Mouse (Mus musculus) forebrain, embryonic 12.5 days (tissue): ENCODE measurements around the gene D230025D16Rik. TPM values are rescaled to one million over a fixed set of nuclear protein-coding genes. Genes with fewer than 3 reads are reported as not detected.
A peak's percentile ranks its signal among the peaks of the same experiment; 100 is the strongest.
"Not testable (repeated sequence)": the region's sequence is repeated elsewhere in the genome, so short reads cannot be mapped to it uniquely, and the experiment has no call there.

ENCODE experiments used
- ATAC-seq: fragments of 200-750 bp; cut with Nextera tagmentation; 2 replicates; pipeline ENCODE4 v1.8.0; 2017; ENCODE audit warnings: moderate TSS enrichment; ENCODE audit not compliant: low FRiP score
- H3K27ac ChIP-seq: fragments of 300-500 bp; sonication (generic); 2 replicates; pipeline ENCODE4 v1.5.1; 2016; ENCODE audit warnings: mild to moderate bottlenecking
- H3K27me3 ChIP-seq: fragments of 300-500 bp; sonication (generic); 2 replicates; pipeline ENCODE4 v1.6.1; 2016; ENCODE audit warnings: mild to moderate bottlenecking
- H3K36me3 ChIP-seq: fragments of 300-500 bp; sonication (generic); replicated peaks from 2 replicates; pipeline ENCODE4 v1.6.1; 2016; ENCODE audit warnings: mild to moderate bottlenecking
- H3K4me1 ChIP-seq: fragments of 300-500 bp; sonication (generic); 2 replicates; pipeline ENCODE4 v1.6.1; 2016
- H3K4me2 ChIP-seq: fragments of 300-500 bp; sonication (generic); 2 replicates; pipeline ENCODE4 v1.6.1; 2016; ENCODE audit warnings: mild to moderate bottlenecking, moderate library complexity
- H3K4me3 ChIP-seq: fragments of 300-500 bp; sonication (generic); replicated peaks from 2 replicates; pipeline ENCODE4 v1.5.1; 2016; ENCODE audit warnings: mild to moderate bottlenecking
- H3K9ac ChIP-seq: fragments of 300-500 bp; sonication (generic); 2 replicates; pipeline ENCODE4 v1.6.1; 2016; ENCODE audit warnings: mild to moderate bottlenecking
- H3K9me3 ChIP-seq: fragments of 300-500 bp; sonication (generic); 2 replicates; pipeline ENCODE4 v1.6.1; 2016
- WGBS: fragments of 180-500 bp; shearing (Covaris S2); methylation state at CpG from one replicate; pipeline ENCODE4 v1.1.7; 2016; 5-methylcytosine and 5-hydroxymethylcytosine counted together
- polyA plus RNA-seq: library from polyadenylated mRNA; unstranded; fragments of >200 nt; fragmentation: Nextera tagmentation; extraction: Ambion mirVana; gene quantifications from 2 replicates; pipeline ENCODE4 v1.2.1, GENCODE M21; 2016

The D230025D16Rik gene
- polyA plus RNA-seq, 1 experiment from 2014 or later: 26.5 TPM

DNA sequence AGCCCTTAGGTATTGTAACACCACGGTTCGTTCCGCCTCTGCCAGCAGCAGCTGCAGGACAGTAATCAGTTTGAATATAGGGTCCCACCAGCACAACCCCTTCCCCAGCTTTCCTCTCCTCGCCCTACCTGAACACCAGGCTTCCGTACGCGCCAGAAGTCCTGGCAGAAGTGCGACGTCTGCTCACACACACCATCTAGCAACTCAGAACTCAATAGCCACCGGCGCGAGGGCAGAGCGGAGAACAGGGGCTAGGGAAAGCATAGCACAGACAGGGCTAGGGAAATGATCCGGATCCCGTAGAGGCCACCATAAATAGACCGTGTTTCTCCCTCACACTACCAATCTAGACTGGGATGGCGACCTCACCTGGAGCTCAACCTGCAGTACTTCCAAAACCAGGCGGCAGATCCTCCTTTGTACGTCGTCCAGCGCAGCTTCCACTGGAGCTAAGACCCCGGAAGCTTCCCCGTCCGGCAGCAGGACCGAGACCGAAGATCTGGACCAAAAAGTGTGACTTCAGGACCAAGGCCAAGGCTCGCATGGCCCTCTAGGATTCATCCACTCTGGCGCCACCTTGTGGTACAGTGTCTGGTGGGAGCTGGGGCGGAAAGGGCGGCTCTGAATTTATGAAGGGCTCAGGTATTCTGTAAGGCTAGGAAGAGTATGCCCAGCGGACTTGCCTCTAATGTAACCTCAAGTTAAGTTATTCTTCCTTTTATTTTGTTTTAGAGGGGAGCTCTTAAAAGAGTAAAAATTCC, 65.8 kb downstream of the D230025D16Rik start:
- Histone ChIP-seq H3K36me3 (peaks cover under 1% of the 10 kb centered on the region; the same call in 1 of the 2 replicates), H3K9ac (0 out of 2 replicates have a peak overlapping the region, but pooled peaks have one; percentile 61), H3K9me3 (no peaks in the 10 kb centered on the region), H3K27me3 (peaks cover 34% of the 10 kb centered on the region), H3K4me2 (peak overlapping the region; percentile 80), H3K4me1 (peaks cover 44% of the 10 kb centered on the region), H3K27ac (no peak overlapping the region), H3K4me3 (peak overlapping the region; percentile 54)
- ATAC-seq: no peak
- WGBS: 6% methylated on average over 31 of the region's 31 CpGs

DNA sequence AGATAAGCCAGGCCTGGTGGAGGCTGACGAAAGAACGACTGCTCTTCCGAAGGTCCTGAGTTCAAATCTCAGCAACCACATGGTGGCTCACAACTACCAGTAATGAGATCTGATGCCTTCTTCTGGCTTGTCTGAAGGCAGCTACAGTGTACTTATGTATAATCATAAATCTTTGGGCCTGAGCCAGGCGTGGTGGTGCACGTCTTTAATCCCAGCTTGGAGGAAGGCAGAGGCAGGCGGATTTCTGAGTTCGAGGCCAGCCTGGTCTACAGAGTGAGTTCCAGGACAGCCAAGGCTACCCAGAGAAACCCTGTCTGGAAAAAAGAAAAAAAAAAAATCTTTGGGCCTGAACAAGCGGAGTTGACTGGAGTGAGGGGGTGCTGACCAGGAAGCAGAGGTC, 66.4 kb downstream of the D230025D16Rik start:
- 86% methylated on average over 8 of the region's 8 CpGs for WGBS

DNA sequence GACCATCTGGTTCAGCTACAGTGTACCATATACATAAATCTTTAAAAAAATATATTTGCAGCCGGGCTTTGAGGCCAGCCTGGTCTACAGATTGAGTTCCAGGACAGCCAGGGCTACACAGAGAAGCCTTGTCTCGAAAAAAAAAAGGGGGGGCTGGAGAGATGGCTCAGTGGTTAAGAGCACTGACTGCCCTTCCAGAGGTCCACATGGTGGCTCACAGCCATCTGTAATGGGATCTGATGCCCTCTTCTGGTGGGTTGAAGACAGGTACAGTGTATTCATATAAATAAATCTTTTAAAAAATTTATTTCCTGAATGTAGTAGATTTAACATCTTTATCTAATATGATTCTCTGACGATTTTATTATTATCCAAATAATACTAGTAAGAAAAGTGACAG, 66.9 kb downstream of the D230025D16Rik start:
- H3K9me3 ChIP-seq, H3K4me2 ChIP-seq, H3K4me3 ChIP-seq, H3K36me3 ChIP-seq, H3K27ac ChIP-seq, ATAC-seq, H3K9ac ChIP-seq: not testable (repeated sequence)
- Histone ChIP-seq H3K4me1 (peaks cover 38% of the 10 kb centered on the region), H3K27me3 (peaks cover 34% of the 10 kb centered on the region)
- 65% methylated on average over 3 of the region's 3 CpGs for WGBS

More for the DNA sequence above, 66.4 kb downstream of the D230025D16Rik start:
- H3K4me3 ChIP-seq, H3K4me2 ChIP-seq, H3K9me3 ChIP-seq, H3K27ac ChIP-seq, ATAC-seq, H3K9ac ChIP-seq, H3K36me3 ChIP-seq: not testable (repeated sequence)
- H3K27me3 ChIP-seq: peaks cover 34% of the 10 kb centered on the region
- peaks cover 39% of the 10 kb centered on the region for H3K4me1 ChIP-seq

DNA sequence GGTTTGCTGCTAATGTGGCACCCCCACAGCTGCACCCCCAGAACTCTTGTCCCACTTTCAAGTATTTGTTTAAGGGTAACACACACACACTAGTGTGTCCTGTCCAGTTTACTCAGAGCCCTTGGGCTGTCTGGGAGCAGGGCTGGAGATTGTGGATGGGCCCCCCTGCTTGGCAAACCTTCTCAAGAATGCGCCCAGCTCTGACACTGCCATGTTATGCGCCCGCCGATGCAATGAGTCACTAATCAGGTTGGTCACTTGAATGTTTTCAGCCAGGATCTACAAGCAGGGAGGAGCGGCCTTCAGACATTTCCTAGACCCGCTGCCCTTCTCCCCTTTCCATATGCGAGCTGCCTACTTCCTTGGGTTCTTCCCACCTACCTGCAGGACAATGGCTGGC, 67.5 kb downstream of the D230025D16Rik start:
- Histone ChIP-seq H3K27ac (no peak overlapping the region), H3K4me3 (no peak overlapping the region), H3K36me3 (no peaks in the 10 kb centered on the region), H3K4me1 (peaks cover 36% of the 10 kb centered on the region), H3K9ac (no peak overlapping the region), H3K4me2 (no peak overlapping the region), H3K9me3 (no peaks in the 10 kb centered on the region), H3K27me3 (peaks cover 34% of the 10 kb centered on the region)
- no peak for ATAC-seq
- 82% methylated on average over 7 of the region's 7 CpGs for WGBS

DNA sequence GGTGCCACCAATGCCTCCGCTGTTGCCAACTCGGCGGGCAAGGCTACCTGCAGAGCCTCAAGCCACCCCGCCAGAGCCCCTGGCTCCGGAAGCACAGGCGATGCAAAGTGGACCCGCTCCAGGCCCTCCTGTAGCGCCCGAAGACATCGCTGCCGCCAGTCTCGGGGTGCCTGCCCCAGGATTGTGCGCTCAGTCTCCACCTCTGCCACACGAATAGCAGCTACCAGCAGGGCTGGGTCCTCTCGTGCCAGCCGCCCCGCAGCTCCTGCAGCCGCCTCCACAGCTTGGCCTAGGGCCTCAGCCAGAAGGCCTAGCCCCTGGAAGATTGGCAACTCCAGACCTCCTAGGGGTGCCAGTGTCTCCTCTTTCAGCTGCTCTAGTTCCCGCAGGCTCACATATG, 68.5 kb downstream of the D230025D16Rik start:
- Histone ChIP-seq H3K9ac (no peak overlapping the region), H3K4me1 (peaks cover 31% of the 10 kb centered on the region), H3K36me3 (no peaks in the 10 kb centered on the region), H3K27ac (no peak overlapping the region), H3K27me3 (peaks cover 34% of the 10 kb centered on the region), H3K4me3 (no peak overlapping the region), H3K4me2 (no peak overlapping the region), H3K9me3 (no peaks in the 10 kb centered on the region)
- WGBS: 78% methylated on average over 19 of the region's 19 CpGs
- no peak for ATAC-seq

DNA sequence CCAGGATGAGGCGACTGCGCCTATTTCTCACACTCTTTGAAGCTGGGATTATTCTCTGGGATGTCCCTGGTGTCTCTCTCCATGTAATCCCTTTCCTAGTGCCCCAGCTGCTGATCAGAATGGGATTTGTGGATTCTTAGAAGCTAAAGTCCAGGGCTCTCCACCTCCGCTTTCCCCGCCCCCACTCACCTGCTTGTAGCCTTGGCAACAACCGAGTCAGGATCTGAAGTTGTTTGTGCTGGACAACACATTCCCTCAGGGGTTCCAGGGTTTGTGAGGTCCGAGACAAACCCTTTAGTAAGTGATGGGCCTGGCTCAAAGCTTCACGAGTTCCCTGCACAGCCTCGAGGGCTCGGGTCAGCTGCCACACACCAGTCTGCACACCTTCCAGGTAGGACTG, 69.8 kb downstream of the D230025D16Rik start:
- Histone ChIP-seq H3K27me3 (peaks cover 33% of the 10 kb centered on the region), H3K4me2 (no peak overlapping the region), H3K4me3 (no peak overlapping the region), H3K9me3 (no peaks in the 10 kb centered on the region), H3K4me1 (peaks cover 31% of the 10 kb centered on the region), H3K27ac (no peak overlapping the region), H3K9ac (no peak overlapping the region), H3K36me3 (peaks cover 8% of the 10 kb centered on the region)
- 61% methylated on average over 9 of the region's 9 CpGs for WGBS
- ATAC-seq: no peak

DNA sequence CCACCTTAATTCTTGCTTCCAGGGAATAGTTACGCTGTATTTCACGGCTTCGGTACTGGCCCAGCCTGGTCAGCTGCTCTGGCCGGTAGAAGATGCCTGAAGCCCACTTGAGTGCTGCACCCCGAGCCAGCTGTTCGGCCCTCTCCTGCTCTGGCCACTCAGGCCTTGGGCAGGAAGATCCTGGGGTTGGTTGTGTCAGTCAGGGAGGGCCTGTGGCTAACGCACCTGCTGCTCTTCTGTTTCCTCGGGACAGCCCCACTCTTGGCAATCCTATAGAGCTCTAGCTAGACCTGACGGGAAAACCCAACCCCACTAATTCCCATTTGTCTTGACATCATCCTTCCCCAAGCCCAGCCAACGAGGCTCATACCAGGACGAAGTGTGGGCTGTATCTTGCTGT, 70.3 kb downstream of the D230025D16Rik start:
- H3K9ac ChIP-seq: no peak overlapping the region
- ATAC-seq: no peak
- H3K27ac ChIP-seq: no peak overlapping the region

DNA sequence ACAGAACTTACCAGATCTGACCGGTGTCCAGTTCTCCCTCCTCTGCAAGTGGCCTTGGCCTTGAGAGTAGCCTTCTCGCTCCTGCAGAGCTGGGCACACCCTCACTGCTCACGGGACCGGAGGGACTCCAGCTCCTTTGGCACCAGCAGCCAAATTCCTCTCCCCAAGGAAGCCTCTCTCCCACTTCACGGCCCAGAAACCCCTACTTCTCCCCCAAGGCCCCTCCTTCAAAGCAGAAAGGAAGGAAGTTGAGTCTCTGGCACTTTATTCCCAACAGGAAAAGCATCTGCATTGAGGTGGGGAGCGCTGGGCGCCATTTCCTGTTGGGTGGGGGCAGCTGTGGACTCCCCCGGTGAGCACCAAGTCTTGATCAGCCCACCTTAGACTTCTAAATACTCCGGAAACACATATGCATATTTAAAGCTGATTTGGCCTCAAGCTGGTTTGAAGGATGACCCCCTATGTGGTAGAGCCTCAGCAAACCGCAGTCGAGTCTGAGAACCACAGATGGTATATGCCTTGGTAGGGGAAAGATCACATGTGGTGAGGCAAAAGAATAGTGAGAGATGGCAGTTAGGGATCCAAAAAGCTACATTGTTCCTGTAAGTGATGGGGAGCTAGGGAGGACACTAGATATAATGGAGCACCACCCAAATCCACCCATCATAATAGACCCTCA, 71.1 kb downstream of the D230025D16Rik start, which contains the start of gene Exoc3l:
Gene Exoc3l, minus strand, starts transcription at position 207 of the 679 bp plus-strand sequence.
- Histone ChIP-seq H3K9ac (no peak within 1 kb of the TSS), H3K27me3 (peaks cover 20% of the 10 kb centered on the region), H3K4me3 (peak within 1 kb of the TSS; percentile 86), H3K27ac (no peak within 1 kb of the TSS), H3K4me2 (peak within 1 kb of the TSS; percentile 98), H3K9me3 (no peaks in the 10 kb centered on the region), H3K4me1 (peaks cover 19% of the 10 kb centered on the region), H3K36me3 (peaks cover 20% of the 10 kb centered on the region)
- ATAC-seq: no peak
- whole genome bisulfite sequencing: 74% methylated on average over 11 of the region's 11 CpGs

More for the DNA sequence above, 70.3 kb downstream of the D230025D16Rik start:
- Histone ChIP-seq H3K4me2 (no peak overlapping the region), H3K36me3 (peaks cover 13% of the 10 kb centered on the region), H3K4me3 (no peak overlapping the region), H3K4me1 (peaks cover 26% of the 10 kb centered on the region), H3K9me3 (no peaks in the 10 kb centered on the region), H3K27me3 (peaks cover 28% of the 10 kb centered on the region)
- 78% methylated on average over 11 of the region's 11 CpGs for WGBS

DNA sequence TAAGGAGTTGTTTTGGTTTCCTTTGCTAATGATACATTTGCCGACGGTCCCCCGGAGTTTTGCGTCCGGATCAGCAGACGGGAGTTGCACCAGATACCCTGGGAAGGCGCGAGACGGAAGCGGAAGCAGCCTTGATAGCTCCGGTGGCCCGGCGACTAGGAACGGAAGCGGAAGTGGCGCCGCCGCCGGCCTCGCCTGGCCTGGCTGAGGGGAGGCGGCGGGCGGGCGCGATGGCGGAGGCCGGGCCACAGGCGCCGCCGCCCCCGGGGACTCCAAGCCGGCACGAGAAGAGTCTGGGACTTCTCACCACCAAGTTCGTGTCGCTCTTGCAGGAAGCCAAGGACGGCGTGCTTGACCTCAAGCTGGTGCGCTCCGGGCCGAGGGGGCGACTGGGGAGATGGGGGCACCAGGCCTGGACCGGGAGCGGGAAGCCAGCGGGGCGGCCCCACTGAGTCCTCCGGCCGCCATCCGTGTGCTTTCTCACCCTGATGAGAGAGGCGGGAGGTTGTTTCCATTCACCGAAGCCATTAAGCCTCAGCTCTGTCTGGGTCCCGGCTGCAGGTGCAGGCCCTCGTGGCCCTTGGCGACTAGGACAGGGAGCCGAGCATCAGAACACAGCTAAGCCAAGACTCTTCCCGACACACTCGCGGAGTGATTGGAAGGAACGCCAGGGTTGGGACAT, 72.7 kb downstream of the D230025D16Rik start, which contains the start of gene E2f4:
Gene E2f4, plus strand, starts transcription at position 153 of the 682 bp plus-strand sequence.
- under 1% methylated on average over 58 of the region's 58 CpGs for WGBS
- peaks cover 10% of the 10 kb centered on the region for H3K27me3 ChIP-seq
- H3K9me3 ChIP-seq: no peaks in the 10 kb centered on the region
- peak within 1 kb of the TSS; percentile 89 for H3K9ac ChIP-seq
- peak within 1 kb of the TSS; percentile 59; the same call in 1 of the 2 replicates for H3K27ac ChIP-seq
- H3K36me3 ChIP-seq: peaks cover 36% of the 10 kb centered on the region
- peak within 1 kb of the TSS; percentile 86 for H3K4me3 ChIP-seq
- peak within 1 kb of the TSS; percentile 98 for H3K4me2 ChIP-seq
- ATAC-seq: peak; percentile 90
- H3K4me1 ChIP-seq: peaks cover 19% of the 10 kb centered on the region

DNA sequence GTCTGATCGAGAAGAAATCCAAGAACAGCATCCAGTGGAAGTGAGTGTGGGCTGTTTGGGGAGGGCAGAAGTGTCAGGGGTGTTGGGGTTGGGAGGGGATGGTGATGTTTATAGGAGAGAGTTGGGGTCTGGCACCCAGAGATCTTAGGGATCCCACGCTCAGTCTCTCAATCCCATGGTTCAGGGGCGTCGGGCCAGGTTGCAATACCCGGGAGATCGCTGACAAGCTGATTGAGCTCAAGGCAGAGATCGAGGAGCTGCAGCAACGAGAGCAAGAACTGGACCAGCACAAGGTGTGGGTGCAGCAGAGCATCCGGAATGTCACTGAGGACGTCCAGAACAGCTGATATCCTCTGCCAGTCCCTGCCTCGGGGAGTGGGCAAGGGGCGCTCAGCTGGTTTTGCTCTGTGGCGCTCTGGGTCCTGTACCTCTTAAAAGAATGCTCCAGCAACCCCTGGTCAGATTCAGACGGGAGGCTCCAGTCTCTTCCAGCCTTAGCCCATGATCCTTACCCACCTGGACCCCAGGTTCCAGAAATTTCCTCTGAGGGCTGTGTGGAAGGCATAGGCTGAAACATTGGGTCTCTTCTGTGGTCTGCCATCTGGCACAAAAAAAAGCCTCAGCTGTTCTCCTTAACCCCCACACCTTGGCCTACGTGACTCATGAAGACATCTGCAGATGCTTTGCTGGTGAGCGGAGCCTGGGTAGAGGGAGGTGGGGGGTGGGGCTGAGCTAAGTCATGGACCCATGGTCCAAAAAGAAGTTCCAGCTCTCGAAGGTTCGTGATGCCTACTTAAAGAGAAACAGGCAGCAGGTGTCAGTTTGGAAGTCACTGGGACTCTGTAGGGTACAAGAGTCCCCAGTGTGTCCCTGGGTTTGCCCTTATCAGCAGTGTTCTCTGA, 73.7 kb downstream of the D230025D16Rik start:
- Histone ChIP-seq H3K36me3 (peaks cover 44% of the 10 kb centered on the region), H3K27ac (0 out of 2 replicates have a peak overlapping the region, but pooled peaks have one; percentile 59)

DNA sequence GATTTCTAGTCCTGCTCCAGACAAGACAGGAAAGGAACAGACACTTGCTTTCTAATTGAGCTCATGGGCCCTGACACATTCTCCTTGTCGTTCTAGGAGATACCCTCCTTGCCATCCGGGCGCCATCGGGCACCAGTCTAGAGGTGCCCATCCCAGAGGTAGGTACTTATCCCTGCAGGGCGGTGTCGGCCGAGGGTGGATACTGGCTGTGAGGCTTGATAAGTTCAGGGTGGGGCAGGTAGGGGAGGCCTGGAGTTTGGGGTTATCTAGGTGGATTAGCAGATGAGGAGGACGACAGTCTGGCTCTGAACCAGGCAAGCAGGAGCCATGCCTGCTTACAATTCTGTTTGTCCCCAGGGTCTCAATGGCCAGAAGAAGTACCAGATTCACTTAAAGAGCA, 75.0 kb downstream of the D230025D16Rik start:
- no peak overlapping the region for H3K27ac ChIP-seq
- H3K4me2 ChIP-seq: no peak overlapping the region
- H3K9me3 ChIP-seq: no peaks in the 10 kb centered on the region
- peaks cover 3% of the 10 kb centered on the region for H3K27me3 ChIP-seq
- no peak overlapping the region for H3K9ac ChIP-seq
- no peak for ATAC-seq
- no peak overlapping the region for H3K4me3 ChIP-seq
- H3K36me3 ChIP-seq: peaks cover 57% of the 10 kb centered on the region
- H3K4me1 ChIP-seq: peaks cover 27% of the 10 kb centered on the region
- WGBS: 94% methylated on average over 8 of the region's 8 CpGs

More for the DNA sequence above, 73.7 kb downstream of the D230025D16Rik start:
- Histone ChIP-seq H3K4me1 (peaks cover 19% of the 10 kb centered on the region), H3K27me3 (peaks cover 3% of the 10 kb centered on the region), H3K9ac (peak overlapping the region; percentile 89), H3K9me3 (no peaks in the 10 kb centered on the region), H3K4me3 (peak overlapping the region; percentile 86), H3K4me2 (peak overlapping the region; percentile 98)
- WGBS: 69% methylated on average over 18 of the region's 18 CpGs
- ATAC-seq: no peak
